Mouse (Mus musculus): ENCODE measurements around the gene St6galnac3. TPM values are rescaled to one million over a fixed set of nuclear protein-coding genes. Genes with fewer than 3 reads are reported as not detected.

St6galnac3 gene
- polyA plus RNA-seq, 1 experiment from 2014 or later, result 5.5 TPM

DNA sequence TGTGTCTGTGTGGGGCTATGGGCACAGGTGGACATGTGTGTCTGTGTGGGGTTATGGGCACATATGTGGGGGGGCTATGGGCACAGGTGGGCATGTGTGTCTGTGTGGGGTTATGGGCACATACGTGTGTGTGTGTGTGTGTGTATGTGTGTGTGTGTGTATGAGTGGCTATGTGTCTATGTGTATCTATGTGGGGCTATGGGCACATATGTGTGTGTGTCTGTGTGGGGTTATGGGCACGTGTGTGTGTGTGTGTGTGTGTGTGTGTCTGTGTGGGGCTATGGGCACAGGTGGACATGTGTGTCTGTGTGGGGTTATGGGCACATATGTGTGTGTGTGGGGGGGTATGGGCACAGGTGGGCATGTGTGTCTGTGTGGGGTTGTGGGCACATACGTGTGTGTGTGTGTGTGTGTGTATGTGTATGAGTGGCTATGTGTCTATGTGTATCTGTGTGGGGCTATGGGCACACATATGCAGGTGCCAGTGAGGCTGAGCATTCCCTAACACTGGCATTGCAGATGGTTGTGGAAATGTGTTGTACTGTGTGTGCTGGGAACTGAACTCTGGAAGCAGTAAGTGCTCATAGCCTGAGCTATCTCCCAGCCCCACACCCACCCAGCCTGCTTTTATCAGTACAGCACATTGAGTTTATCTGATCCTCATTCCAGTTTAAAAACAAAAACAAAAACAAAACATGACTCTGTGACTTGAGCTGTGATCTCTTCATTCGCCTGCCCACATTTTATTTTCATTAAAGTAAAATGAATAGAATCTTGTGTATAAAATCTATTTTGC is 8.6 kb upstream of the St6galnac3 start:
- no peak for DNase-seq (ENCODE audit: low spot score)

DNA sequence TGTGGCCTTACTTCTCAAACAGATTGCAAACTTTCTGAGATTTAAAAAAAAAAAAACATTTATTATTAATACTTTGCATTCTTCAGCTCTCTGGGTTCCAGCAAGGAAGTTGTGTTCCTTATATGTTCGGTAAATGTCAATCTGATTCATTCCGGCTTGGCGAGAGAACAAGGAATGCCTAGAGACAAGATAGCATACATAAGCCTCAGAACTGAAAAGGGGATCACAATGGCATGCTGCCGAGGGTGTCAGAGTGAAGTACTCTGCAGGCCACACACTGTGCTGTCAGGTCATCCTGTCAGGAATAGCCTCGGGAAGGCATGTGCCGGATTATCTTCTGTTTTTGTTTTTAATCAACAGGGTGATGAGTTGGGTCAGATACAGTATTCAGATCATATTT is 7.8 kb upstream of the St6galnac3 start:
- DNase-seq (ENCODE audit: low spot score), result no peak

DNA sequence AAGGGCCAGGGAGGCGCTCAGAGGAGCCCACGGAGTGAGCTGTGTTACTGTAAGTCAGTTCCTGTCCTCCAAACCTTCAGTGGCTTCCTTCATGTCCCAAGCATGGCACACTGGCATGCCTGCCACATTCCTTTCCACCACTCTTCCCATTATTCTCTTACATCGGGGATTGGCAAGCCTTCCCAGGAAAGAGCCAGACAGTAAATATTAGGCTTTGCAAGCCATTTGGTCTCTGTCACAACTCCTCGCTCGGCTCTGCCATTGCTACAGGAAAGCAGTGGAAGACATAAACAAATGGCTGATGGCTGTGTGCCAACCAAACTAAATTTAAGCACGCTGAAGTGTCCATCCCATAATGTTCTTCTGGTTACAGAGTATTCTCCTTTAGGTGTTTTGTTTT is 7.1 kb upstream of the St6galnac3 start:
- no peak for DNase-seq (ENCODE audit: low spot score)

DNA sequence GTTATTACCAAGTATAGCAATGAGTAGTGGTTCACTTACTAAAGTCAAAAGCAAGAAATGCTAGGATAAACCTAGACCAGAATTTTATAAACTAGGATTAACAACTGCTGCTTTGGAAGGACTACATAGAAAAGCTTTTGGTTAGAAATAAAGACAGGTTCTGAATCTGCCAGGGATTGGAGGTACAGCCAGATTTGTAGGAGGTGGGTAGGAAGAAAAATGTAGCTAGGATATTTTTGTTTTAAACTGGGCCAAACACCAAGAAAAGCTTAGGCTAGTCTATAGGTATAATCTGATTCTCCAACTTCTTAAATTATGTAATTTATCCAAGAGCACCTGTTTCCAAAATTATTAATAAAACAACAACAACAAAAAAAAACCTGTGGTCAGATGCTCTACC is 3.6 kb upstream of the St6galnac3 start:
- no peak for DNase-seq (ENCODE audit: low spot score)

DNA sequence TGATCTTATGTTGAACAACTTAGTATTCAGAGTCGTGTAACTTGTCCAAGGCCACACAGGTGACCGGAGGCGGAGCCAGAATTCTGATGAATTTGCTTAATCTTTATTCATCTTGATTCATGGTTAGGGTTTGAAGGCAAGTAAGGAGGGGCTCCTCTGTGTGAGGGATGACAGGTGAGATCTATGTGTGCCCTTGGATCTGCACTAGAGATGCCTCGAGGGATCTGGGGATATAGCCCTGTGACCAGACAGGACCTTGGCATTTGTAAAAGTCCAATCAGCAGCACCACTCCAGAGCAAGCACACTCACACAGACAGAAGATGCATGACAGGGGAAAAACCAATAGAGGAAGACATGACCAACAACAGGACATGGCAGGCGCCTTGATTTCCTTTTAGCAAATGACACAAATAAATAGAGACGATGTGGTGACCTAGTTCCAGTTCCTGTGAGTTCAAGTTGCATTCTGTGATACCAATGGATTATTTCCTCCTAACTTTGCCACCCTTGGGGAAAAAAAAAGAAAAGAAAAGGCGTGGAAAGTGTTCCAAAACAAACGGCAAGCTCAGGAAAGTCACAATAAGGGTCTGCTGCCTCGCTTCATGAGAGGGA is 1.4 kb downstream of the St6galnac3 start:
- no peak for DNase-seq (ENCODE audit: low spot score)

DNA sequence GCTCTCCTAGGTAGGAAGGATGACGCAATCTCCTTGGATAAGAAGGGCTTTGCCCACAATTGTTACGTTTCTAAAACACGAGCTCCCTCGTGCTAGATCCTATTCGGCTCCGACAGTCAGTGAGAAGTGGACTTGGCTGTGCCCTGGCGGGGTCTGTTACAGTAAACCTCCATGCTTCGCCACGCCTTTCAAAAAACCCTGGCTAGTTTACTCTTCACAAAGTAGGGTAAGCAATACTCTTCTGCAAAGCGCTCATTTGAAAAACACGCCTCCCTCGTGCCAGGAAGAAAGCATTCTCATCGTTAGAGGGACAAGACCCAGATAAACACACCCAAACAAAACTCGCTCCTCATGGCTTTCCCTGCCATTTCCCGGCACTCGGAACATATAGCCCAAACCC is 3.4 kb downstream of the St6galnac3 start:
- no peak for DNase-seq (ENCODE audit: low spot score)

DNA sequence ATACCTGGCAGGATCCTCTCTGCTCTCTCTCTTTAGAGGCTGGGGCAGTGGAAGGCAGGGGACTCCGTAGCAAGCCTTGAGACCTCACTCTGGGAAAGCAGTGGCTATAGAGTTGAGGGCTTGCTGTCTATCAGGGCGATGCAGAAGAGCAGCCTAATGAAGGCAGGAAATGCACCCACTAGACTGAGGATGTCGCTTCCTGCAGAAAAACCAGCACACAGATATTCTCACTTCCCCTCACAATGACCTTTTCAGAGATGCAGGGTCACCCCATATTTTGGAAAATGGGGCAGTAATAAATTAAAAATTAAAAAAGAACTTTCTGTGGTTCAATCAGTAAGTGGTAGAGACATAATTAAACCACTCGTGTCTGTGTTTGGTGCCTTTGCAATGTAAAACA is 4.1 kb downstream of the St6galnac3 start:
- DNase-seq (ENCODE audit: low spot score), result no peak

DNA sequence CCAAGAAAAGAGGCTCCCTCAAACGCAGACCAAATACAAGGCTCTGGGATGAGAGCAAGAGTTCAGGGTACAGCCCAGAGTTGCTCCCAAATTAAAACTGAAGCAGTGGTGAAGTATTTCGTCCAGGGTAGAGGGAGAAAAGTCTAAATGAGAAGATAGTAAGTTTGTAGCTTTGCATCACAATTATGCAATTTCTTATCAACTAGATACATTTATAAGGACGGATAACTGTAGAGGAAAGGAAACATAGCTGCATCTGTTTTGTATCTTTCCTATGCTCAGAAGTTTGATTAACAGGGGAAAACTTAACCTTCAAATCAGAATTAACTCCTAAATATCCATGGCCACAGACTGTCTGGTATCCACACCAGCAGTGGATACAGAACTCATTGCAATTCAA is 4.7 kb downstream of the St6galnac3 start:
- DNase-seq (ENCODE audit: low spot score), result no peak

DNA sequence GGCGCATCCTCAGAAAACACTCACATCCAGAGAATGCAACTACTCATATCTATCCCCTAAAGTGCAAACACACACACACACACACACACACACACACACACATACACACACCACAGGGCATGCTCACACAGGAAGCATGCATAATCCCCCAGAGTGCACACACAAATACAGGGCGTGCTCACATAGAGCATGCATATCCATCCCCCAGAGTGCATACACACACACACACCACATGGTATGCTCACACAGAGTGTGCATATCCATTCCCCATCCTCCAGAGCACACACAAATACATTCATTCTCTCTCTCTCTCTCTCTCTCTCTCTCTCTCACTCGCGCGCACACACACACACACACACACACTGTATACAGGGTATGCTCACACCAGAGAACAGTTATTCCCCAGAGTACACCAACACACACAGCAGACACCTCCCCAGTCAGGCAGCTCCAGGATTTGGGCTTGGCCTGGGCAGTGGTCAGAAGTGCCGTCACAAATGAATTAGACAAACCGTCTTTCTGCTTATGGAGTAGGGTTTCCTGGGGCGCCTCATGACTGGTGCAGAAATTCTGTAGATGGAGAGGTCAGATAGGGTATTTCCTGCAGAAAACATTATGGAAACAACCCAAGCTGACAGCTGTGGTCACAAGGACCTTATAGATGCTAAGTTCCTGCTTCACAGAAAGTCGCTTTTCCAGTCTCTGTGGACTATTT is 5.6 kb downstream of the St6galnac3 start:
- DNase-seq (ENCODE audit: low spot score), result peak; percentile 15

DNA sequence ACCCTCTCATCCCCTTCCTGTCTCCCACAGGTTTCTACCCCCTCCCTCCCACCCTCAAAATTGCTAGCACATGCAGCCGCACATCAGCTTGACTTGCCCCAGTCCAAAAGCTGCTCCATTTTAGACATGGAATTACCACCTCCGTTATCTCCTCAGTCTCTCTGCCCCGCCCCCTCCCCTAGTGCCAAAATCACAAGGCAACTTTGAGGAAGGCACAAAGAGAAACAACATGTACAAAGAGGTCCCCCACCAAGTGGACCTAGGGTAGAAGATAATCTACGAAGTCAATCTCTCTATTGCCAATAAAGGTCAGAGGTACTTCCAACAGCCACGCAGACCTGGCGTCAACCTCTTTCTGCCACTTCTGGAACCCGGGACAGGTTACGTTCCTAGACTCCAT is 6.2 kb downstream of the St6galnac3 start:
- no peak for DNase-seq (ENCODE audit: low spot score)

DNA sequence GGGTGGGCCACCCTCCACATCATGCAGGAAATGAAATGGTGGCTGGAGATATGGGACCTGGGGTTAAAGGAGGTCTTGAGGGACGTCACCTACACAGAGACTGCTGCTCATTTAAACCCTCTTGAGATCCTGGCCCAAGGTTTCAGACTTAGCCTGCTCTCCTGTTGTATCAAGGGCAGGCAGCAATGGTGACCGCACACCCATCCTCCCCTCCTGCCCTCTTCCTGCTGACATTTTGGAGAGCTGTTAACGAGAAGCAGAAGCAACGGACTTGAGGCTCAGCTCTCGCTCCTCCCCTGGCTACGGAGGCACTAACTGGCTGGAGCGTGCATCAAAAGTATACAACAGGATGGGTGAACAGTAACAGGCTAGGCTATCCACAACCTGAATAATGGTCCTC is 7.2 kb downstream of the St6galnac3 start:
- no peak for DNase-seq (ENCODE audit: low spot score)

DNA sequence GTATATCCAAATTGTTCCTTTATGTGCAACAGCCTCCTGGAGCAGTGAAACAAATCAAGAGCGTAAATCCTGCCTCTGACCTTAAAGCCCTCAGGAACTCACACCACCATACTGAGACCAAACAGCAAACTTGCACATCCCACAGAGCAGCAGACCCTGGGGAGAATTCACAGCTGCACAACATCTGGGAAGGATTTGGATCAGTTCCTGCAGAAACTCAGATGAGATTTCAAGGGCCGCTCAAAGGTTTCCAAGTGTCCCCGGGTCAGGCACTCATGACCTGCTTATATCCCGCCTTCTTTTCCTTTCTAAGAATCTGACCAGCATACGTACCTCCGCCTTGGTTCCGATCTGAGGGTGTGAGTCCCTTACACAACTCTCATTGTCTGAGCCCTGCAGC is 9.3 kb downstream of the St6galnac3 start:
- DNase-seq (ENCODE audit: low spot score), result no peak

DNA sequence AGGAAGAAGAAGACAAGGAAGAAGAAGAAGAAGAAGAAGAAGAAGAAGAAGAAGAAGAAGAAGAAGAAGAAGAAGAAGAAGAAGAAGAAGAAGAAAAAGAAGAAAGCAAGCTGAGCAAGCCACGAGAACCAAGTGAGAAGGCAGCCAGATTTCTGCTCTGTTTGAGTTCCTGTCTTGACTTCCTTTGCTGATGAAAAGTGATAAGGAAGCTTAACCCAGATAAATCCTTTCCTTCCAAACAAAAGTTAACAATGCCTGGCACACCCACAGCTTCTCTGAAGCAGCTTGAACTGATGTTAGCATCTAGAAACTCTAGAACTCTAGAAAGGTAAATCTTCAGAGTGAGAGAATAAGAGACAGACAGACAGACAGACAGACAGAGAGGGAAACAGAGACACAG is 14.4 kb downstream of the St6galnac3 start:
- no peak for DNase-seq (ENCODE audit: low spot score)

DNA sequence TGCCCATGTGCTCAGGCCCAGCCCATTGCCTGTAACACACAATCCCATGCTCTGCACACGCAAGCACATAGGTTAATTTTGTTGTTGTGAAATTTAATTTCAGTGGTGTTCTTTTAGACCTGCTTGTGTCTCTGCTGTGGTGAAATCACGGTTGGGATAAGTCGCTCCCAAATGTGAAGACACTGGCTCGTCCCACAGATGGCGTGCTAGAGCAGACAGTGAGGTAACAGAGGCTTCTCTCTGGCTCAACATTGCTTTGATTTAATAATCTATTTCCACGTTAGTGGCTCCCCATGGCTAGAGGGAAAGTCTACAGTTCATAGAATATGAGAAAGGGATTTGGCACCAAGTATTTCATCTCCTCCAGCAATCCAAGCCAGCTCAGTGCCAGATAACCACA is 17.3 kb downstream of the St6galnac3 start:
- DNase-seq (ENCODE audit: low spot score), result no peak

DNA sequence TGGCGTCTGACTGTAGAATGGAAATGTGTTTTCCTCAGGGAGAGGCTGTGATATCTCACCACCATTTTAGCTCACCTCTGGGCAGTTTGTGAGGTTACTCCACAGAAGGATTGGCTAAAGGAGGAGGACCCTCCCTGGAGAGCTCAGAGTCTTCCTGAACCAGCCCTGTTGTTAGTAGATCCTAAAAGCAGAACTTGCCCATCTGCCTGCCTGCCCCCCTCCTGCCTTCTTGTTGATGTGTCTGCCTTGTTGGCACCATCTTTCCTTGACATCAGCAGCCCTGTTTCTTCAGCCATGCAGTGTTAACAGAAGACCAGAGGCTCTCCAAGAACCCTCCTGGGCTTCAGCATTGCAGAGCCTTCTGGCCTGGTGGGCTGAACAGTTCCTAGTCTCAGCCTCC is 18.1 kb downstream of the St6galnac3 start:
- DNase-seq (ENCODE audit: low spot score), result no peak

DNA sequence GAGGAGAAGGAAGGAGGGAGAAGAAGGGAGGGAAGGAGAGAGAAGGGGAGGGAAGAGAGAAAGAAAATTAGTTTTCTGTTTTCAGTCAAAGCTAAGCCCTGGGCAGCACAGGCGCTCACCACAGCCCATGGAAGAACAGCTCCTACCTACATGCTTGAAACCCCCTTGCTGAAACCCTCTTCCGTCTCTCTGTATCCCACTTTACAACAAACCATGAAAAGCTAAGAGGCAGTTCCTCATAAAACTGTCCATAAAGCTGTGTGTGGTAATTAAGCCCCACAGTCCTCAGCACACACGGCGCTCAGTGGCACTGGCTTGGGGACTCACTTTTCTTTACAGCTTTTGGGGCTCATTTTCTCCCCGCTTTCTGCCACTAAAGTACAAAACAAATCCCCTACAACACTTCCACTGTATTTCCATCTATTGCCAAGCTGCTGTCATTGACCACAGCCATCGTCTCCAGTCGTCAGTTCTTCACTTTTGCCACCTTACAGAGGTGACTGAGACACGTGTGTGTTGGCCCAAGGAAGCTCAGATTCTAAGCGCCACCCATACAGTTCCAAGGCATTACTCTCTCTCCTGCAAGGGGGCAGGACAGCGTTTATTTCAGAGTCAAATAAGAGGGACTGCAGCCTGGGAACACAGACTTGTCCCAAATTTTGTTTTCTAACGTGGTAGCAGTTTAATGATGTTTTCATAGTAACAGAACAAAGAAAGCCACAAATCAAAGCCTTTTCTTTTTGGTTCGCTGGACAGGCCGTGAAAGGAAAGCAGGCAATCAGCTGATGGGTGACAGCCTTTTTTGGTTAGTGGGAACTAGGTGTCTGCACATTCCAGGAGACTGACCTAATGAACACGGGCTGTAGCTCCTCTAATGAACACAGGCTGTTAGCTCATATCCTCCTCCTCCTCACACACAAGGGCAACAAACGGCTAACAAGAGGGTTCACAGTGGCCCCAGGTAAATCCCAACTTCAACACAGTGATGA is 22.9 kb downstream of the St6galnac3 start:
- no peak for DNase-seq (ENCODE audit: low spot score)

DNA sequence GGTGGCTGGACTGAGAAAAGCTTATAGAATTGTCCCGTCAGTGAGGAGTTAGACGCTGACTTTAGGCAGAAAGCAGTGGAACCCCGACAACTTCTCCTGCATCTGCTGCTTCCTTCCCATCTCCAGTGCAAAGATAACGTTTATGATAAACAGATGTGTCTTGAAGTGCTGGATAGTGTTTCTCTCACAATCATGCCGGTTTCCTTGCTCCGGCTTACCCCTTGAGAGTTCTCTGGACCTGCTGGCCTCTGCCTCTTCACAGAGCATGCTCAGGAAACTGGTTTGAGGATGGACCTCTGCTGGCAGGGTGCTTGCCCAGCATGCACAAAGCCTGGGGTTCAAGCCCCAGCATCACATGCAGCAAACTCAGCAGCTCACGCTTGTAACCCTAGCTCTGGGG is 23.8 kb downstream of the St6galnac3 start:
- no peak for DNase-seq (ENCODE audit: low spot score)

DNA sequence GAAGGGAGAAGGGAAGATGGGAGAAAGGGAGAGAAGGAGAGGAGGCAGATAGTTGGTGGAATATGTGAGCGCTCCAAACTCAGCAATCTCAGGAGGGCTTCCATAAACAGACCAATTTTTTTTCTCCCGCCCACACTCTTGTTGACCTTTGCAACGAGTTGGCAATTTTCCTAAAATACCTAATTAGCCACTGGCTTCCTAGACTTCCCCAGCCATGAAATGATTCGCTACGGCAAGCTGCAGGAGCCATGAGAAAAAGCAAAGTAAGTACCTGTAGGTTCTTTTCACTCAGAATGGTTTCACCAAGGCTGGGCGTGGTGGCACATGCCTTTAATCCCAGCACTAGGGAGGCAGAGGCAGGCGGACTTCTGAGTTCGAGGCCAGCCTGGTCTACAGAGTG is 25.9 kb downstream of the St6galnac3 start:
- no peak for DNase-seq (ENCODE audit: low spot score)

DNA sequence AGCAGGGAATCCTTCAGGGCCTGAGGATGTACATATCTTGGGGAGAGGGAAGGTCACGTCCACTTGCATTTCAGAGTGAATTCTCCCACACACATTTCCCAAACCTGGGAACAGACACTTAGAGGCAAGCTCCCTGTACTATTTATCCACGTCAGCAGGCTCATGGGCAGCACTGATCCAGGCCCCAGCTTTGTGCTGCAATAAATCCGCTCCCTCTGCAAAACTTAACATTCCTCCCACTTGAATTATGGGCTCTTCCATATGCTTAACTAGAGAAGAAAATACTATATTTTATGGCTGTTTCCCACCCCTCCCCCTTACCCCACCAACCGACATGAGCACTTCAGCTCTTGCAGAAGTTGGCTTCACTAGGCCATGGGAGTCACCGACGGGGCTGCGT is 32.0 kb downstream of the St6galnac3 start:
- no peak for DNase-seq (ENCODE audit: low spot score)

DNA sequence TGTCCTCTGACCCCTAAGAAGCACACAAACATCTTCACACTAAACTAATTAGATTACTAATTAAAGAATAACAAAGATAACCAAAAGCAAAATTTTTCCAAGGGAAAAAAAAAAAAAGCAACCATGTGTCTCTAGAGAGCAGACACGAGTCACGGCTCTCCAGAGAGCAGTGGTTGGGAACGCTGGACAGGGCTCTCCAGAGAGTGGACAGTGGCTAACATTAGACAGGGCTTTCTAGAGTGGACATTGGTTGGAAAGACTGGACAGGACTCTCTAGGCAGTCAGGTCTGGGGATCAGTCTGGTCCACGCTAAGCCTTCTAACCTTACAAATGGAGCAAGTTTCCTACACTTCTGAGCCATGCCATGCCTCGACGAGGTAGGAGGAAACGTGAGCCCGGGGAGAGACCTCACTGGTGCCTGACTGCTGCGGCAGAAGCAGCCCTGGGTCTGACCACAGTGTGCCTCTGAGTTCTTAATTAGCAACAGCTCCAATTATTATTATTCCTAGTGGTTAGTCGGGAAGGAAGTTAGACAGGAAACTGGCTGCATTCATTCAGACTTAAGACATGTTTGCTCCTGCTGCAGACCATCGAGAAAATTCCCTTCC is 32.7 kb downstream of the St6galnac3 start:
- DNase-seq (ENCODE audit: low spot score), result no peak

DNA sequence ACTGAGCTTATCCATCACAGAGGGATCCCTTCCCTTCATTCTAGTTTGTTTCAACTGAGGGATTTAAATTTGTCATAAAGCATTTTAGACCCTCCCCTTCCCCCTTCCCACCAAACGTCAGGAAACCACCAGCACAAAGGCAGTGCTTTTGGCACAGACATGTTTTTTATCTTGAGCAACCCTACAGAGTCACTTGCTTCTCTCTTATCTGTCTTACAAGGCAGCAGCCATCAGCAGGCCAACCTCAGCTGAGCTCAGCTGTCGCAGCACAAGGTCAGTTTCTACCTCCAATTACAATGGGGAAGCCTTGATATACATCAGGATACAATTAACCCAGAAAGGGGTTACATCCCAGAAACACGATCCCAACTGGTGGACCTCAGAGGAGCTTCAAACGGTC is 33.4 kb downstream of the St6galnac3 start:
- no peak for DNase-seq (ENCODE audit: low spot score)

Data from thymus, postnatal 0 days (tissue).